Mouse (Mus musculus) kidney, postnatal 25 days (tissue): ENCODE measurements around the gene Clnk.
"Not testable (repeated sequence)": the region's sequence is repeated elsewhere in the genome, so short reads cannot be mapped to it uniquely, and the experiment has no call there.

Source experiments
- DNase-seq, 2 experiments: peaks; one replicate each; pipeline ENCODE4 v3.0.0; 2021; ENCODE audit warnings: mixed read lengths in 2 of 2

The Clnk gene

DNA sequence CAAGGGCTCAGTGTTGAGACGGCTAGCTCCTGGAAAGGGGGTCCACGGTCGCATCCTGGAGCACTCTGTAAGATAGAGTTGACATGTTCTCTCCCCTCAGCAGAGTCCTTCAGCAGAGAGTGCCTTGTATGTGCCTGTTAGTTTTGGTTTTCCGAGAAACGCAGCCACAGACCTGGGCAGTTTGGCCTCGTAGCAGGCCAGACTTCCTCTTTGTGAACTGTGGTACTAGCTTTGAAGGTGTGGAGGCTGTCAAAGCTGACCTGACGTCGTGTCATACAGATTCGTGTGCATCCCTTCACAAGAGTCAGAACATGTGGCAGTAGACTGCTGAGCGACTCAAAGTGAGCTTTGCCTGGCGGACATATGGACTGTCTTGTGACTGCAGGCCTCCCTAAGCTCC is at the start of gene Clnk:
Gene Clnk (minus strand): TSS at position 191 of the 400 bp plus-strand sequence.
- no peak for DNase-seq

DNA sequence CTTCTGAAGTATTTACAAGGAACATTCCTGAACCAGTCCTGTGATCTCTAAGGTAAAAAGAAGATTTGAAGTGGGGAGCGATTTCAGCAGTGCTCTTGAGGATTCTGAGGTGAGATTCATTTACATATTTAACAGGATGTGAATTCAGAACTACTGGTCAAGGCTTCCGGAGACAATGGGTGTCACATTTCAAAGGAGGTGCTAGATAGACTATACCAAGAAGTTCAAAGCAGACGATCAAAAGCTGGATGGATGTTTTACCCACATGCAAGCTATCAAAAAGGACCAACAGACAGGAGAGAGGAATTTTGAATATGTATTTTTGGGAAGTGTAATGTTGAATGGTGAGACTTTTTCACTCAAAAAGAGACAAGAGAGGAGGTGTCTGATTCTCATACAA is 28.7 kb upstream of the Clnk start:
- DNase-seq: no peak

GRCm38 (mm10) chr5:38904528-38905044 is 28.0 kb upstream of the Clnk start:
- no peak for DNase-seq

DNA sequence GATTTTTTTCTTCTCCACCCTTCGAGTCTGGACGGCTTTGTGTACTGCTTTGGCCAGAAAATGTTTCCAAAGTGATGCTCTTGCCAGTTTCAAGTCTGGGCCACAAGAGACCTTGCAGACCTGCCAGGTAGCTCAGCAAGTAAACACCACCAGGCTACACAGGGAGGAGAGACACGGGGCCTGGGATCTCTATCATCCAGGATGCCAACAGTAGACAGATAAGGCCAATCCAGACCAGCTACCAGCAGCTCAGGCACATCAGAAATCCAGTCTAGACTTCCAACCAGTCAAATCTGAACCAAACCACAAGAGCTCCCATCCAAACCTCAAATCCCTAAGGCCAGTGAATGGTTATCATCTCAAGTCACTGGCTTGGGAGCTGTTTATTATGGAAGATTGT is 26.3 kb upstream of the Clnk start:
- DNase-seq: no peak

DNA sequence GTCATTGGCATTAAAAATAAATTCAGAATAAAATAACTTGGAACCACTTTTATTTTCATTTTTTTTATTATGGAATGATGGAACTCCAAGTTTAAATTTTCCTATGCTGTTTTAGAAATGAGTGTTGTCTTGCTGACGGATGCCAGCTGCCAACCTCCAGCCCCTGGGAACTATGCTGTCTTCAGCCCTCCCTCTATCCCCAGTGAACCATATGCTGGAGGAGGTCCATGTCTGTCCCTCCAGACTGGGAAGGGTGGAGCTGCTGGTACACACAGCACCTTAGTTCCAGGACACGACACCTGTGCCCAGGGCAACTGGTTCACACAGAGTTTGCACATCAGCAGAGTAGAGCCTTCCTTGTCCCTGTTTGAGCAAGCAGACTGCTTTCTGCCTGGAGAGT is 22.4 kb upstream of the Clnk start:
- DNase-seq: no peak

GRCm38 (mm10) chr5:38888646-38889045 is 12.0 kb upstream of the Clnk start:
- no peak for DNase-seq

DNA sequence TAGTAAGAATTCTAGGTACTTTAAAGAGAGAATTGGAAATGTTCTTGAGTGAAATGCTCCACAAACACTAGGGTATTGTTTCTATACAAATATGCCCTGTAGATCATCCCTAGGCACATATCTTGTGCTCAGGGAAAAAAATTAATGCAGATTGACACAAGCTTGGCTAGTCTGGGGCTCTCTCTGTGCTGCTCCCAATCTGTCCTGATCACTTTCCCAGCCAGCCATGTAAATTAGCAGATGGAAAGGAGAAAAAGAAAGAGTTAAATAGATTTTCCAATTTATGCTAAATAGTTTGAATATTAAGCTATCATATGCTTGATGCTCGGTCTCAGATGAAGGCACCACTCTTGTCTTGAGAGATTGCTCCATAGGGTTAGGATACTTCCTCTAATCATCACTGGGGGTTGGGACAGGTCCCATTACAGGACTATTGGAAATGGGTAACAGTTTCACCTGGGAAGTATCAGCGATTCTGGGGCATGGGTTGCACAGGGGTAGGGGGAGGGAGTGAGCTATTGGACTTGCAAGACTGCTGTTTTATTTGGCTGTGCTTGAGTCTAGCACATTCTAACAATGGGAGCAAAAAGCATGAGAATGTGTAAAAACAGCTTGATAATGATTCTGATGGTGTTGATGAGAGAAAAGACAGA is 10.1 kb upstream of the Clnk start:
- DNase-seq: no peak

DNA sequence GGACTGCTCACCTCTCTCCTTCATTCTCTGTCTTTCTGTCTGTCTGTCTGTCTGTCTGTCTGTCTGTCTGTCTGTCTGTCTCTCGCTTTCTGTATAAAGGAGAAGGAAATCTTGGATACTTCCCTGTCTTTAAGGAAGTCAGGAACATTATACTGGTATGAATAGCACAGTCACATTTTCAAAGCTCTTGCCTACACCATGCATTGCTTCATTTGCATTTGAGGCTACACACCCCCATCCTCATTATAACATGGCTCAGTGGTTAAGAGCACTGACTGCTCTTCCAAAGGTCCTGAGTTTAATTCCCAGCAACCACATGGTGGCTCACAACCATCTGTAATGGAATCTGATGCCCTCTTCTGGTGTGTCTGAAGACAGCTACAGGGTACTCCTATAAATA is 6.0 kb upstream of the Clnk start:
- not testable (repeated sequence) for DNase-seq

GRCm38 (mm10) chr5:38881728-38882620 is 5.4 kb upstream of the Clnk start:
- no peak for DNase-seq

DNA sequence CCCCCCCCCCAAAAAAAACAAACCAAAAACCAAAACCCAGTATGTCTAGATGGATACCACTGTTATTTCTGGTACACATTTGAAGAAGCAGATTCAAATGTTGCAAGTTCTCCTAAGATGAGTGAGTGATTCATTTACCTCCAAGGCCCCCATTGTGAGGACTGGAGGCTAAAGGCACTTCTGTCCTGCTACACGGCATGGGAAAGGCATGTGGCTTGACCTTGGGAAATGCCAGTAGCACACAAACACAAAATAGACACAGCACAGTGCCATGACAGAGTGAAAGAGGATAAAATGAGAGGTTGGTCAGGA is 4.8 kb upstream of the Clnk start:
- no peak for DNase-seq

DNA sequence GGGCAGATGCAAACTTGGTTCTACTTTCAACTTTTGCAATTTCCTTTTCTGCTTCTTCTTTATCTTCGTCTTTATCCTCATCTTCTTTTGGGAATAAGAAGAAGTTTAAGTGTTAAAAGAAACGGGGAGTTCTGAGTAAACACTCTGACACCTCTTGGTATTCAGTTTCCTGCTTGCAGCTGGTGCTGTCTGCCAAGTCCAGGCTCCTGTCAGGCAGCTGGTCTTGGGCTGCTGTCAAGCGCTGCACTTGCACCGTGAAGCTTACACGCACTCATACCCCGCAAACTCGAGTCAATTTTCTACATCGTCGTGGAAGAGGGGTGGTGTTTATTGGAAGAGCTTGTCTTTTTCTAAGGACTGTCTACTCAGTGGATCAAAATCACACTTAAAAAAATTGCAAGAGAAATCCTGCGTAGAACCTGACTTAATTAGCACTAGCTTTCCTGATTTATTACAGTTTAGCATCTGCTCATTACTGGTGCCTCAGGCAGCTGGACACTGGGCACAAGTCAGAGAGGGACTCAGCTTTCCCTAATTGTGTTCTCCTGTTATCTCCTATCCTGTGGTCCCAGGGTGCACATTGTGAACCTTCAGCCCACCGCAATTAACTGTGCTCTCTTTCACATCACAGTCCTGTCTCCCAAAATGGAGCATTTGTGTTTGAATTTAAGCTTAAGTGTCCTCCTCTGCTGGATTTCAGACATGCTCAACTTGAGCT is 3.5 kb upstream of the Clnk start:
- DNase-seq: no peak

GRCm38 (mm10) chr5:38875403-38875802 is 1.2 kb downstream of the Clnk start:
- no peak for DNase-seq

DNA sequence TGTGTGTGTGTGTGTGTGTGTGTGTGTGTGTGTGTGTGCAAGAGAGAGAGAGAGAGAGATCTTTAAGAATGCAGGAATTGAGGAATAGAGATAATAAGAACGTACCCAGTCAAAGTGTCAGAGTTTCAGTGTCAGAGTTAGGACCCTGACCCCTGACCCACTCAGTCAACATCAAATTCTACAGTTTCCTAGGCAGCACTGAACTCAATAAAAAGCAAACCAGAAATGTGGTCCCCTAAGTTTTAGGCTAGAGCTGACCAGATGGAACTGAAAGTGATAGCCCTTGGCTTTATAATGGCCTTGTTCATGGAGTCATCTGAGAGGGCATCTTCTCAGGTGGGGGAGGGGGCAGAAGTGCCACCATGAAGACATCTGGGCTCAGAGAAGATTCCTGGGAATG is 1.7 kb downstream of the Clnk start:
- no peak for DNase-seq

DNA sequence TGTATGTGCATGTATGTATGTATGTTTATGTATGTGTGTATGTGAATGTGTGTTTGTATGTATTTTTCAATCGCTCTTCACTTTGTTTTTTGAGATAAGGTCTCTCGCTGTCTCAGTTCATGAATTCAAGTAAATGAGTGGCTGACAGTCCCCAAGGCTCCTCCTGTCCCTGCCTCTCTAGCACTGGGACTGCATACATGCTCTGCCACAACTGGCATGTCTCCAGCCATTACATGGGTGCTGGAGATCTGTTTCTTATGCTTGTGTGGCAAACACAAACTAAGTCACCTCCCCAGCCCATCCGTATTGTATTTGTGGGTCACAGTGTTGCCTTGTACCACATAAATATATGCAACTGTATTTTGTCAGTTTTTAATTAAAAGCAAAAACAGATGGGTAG is 3.7 kb downstream of the Clnk start:
- no peak for DNase-seq

GRCm38 (mm10) chr5:38871591-38871990 is 5.0 kb downstream of the Clnk start:
- DNase-seq: no peak

DNA sequence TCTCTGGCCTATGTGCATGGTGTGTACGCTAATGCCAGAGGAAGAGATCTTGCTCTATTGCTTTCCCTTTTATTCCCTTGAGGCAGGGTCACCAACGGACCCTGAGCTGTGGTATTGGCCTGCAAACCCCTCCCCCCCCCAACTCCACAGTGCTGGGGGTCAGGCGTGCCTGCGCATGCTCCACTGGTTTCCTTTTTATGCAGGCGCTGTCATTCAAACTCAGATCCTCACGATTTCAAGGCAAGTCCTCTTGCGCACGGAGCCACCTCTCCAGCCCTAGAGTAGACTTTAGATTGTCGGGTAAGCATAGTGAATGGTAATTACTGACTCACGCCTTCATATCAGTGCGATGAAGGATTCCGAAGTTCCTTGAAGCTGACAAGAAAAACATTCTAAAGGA is 6.1 kb downstream of the Clnk start:
- no peak for DNase-seq

GRCm38 (mm10) chr5:38869976-38870375 is 6.6 kb downstream of the Clnk start:
- no peak for DNase-seq

GRCm38 (mm10) chr5:38864624-38865023 is 12.0 kb downstream of the Clnk start:
- DNase-seq: no peak

DNA sequence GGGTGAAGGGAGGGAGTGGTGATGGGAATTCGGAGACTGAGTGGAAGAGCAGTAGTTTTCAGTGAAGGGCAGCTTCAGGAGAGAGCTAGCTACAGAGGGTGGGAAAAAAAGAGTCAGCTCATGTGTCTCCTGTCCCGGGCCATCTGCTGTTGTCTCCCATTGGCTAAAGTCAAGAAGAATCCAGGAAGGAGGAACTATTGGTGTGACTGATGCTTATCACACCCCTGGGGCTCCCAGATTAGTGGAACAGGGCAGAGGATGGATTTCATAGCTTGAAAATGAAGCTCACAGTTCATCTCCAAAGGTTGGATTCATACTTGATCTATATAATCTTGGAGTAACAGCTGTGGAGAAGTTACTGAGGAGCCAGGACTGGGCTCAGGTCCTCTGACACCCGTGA is 13.6 kb downstream of the Clnk start:
- DNase-seq: no peak

- DNase-seq: no peak
Observed at GRCm38 (mm10) chr5:38862288-38862985, 14.2 kb downstream of the Clnk start.

GRCm38 (mm10) chr5:38858015-38858721 is 18.4 kb downstream of the Clnk start:
- DNase-seq: peak in 1 of 2 experiments; percentile 1

GRCm38 (mm10) chr5:38857591-38857990 is 19.0 kb downstream of the Clnk start:
- DNase-seq: no peak
